Mouse (Mus musculus) frontal cortex, postnatal 25 days (tissue): Measurements from ENCODE around the gene Zfp689.
"Not testable (repeated sequence)": the region's sequence is repeated elsewhere in the genome, so short reads cannot be mapped to it uniquely, and the experiment has no call there.

Experiments
- DNase-seq, 2 experiments: peaks; one replicate each; pipeline ENCODE4 v3.0.0; 2022; ENCODE audit warnings: low spot score in 2 of 2

Zfp689 gene

GRCm38 (mm10) chr7:127448521-127449300, at the start of gene Zfp689:
TSS of gene Zfp689 (minus strand) at chr7:127449158.
- peak; percentile 85 to 91 for DNase-seq

- DNase-seq = no peak
Measured at GRCm38 (mm10) chr7:127498407-127498806, 49.4 kb upstream of the Zfp689 start.

- no peak for DNase-seq
Measured at GRCm38 (mm10) chr7:127497382-127497781, 48.4 kb upstream of the Zfp689 start.

GRCm38 (mm10) chr7:127494648-127495047, 45.7 kb upstream of the Zfp689 start:
- no peak for DNase-seq

- no peak for DNase-seq
Measured at GRCm38 (mm10) chr7:127491846-127492245, 42.9 kb upstream of the Zfp689 start.

GRCm38 (mm10) chr7:127489982-127490381, 41.0 kb upstream of the Zfp689 start:
- no peak for DNase-seq

GRCm38 (mm10) chr7:127488364-127488763, 39.4 kb upstream of the Zfp689 start:
- not testable (repeated sequence) for DNase-seq

- no peak for DNase-seq
Measured at GRCm38 (mm10) chr7:127485416-127485815, 36.5 kb upstream of the Zfp689 start.

GRCm38 (mm10) chr7:127480321-127480720, 31.4 kb upstream of the Zfp689 start:
- DNase-seq = no peak

GRCm38 (mm10) chr7:127479318-127480225, 30.6 kb upstream of the Zfp689 start:
- no peak for DNase-seq

GRCm38 (mm10) chr7:127478635-127479317, 29.8 kb upstream of the Zfp689 start, which contains the start of gene Fbrs:
TSS of gene Fbrs (plus strand) at chr7:127479199.
- peak; percentile 83 to 86 for DNase-seq

- DNase-seq = peak; percentile 99
Measured at GRCm38 (mm10) chr7:127477687-127478634, 29.0 kb upstream of the Zfp689 start.

GRCm38 (mm10) chr7:127476855-127477254, 27.9 kb upstream of the Zfp689 start:
- DNase-seq = no peak

GRCm38 (mm10) chr7:127476336-127476735, 27.4 kb upstream of the Zfp689 start:
- DNase-seq = no peak

- DNase-seq = no peak
Measured at GRCm38 (mm10) chr7:127475186-127475740, 26.3 kb upstream of the Zfp689 start.

- DNase-seq = no peak
Measured at GRCm38 (mm10) chr7:127474378-127475070, 25.6 kb upstream of the Zfp689 start.

GRCm38 (mm10) chr7:127473705-127474104, 24.7 kb upstream of the Zfp689 start:
- no peak for DNase-seq

GRCm38 (mm10) chr7:127472060-127472459, 23.1 kb upstream of the Zfp689 start:
- no peak for DNase-seq

- peak in 1 of 2 experiments; percentile 37 for DNase-seq
Measured at GRCm38 (mm10) chr7:127471646-127472010, 22.7 kb upstream of the Zfp689 start.
